Mouse (Mus musculus): ENCODE measurements around the gene Agap1.

Agap1 gene

DNA sequence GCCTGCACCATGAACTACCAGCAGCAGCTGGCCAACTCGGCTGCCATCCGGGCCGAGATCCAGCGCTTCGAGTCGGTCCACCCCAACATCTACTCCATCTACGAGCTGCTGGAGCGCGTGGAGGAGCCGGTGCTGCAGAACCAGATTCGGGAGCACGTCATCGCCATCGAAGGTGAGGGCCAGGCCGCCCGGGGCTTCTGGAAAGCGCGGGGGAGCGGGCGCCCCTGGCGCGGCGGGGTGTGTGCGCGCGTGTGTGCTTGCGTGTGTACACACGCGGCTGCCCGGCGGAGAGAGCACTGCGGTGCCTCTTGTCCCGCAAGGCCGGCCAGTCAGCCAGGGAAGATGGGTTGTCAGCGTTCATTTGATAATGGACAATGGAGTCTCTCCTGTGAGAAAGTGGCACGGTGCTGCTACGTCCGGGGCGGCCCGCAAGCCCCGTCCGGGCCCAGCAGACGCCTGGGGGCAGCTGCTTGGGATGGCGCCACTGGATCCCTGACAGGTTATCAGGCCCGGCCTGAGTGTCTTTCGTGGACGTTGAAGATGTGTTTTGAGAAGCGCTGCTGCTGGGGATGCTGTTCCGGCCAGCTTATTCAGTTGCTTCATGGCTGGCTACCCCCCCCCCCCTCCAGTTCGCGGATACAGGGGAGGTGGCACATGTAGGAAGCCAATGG lies 950 bp downstream of the Agap1 start:
- in situ Hi-C loops (cut with MboI; ENCODE audit: low pct_unique_long_range_greater_than_20kb in 1 of 2, low sequenced_read_pairs in 2 of 2, unreplicated experiment in 1 of 2), result no loop called here

DNA sequence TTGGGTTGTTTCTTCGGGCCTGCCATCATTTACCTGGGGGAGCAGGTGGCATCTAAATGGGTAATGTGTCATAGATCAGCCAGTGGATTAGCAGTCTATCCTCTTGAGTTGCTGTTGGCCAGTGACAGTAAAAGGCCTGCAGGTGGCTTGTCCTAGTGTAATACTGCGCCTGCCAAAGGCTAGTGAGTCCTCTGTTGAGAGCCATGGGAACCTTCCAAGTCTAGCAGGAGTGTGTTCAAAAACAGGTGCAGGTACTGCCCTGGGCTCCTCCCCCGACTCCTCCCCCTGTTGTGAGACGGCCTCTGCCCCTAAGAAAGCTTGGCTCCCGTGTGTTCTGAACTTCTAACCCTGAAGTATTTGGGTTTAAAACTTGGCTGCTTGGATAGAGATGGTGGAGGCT lies 1.9 kb downstream of the Agap1 start:
- in situ Hi-C loops (cut with MboI; ENCODE audit: low pct_unique_long_range_greater_than_20kb in 1 of 2, low sequenced_read_pairs in 2 of 2, unreplicated experiment in 1 of 2), result no loop called here

DNA sequence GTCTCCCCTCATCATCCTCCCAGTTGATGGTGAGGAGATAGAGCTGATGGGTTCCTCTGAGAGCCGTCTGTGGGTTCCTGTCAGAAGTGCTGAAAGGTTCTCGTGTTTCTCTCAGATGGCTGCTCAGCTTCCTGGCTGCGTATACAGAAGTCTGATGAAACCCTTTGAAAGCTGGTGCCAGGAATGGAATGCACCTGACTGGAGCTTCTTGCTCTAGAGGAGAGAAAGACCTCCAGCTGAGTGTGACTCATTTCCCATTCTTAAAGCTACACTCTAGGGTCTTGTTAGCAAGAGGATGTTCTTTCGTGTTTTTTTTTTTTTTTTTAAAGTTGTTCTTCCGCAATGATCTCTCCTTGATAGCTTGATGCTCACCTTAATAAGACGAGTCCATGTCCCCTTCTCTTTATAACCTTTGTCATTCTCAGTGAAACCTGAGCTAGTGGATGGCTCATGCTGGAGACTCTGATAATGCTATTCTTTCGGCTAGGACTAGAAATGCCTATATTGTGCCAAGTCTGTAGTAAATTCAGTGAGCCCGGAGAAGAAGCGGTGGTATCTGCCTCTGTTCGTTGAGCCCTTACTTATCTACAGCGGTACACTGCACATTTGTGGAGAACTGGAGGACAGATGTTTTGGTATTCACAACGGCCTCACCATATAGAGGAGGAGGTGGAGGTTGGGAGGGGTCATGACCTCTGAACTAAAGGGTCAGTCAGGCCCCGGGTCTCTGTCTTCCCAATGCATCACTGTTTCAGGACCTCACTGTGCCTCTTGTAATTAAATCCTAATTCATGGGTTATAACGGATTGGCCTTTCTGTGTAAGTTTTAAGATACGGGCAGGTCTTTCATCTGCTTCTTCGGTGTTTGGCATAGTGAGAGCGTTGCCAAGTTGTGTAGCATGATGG lies 2.8 kb downstream of the Agap1 start:
- in situ Hi-C loops (cut with MboI; ENCODE audit: low pct_unique_long_range_greater_than_20kb in 1 of 2, low sequenced_read_pairs in 2 of 2, unreplicated experiment in 1 of 2), result no loop called here

DNA sequence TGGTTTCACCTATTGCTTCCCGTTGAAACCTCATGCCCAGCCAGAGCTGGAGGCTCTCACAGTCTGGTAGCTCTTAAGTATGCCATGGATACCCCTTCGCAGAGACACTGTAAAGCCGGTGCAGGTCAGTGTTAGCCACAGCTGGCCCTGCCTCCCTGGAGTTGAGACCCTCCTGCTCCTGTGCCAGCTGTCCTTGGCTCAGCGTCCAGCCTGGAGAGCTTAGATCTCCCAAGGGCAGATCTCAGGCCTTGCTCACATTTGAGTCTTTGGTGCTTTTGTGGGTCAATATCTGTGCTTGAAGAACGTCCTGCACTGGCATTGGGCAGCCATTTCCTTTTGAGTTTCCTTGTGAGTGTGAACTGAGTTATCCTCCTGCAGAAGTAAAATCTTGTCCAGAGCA lies 7.3 kb downstream of the Agap1 start:
- in situ Hi-C loops (cut with MboI; ENCODE audit: low pct_unique_long_range_greater_than_20kb in 1 of 2, low sequenced_read_pairs in 2 of 2, unreplicated experiment in 1 of 2), result no loop called here

DNA sequence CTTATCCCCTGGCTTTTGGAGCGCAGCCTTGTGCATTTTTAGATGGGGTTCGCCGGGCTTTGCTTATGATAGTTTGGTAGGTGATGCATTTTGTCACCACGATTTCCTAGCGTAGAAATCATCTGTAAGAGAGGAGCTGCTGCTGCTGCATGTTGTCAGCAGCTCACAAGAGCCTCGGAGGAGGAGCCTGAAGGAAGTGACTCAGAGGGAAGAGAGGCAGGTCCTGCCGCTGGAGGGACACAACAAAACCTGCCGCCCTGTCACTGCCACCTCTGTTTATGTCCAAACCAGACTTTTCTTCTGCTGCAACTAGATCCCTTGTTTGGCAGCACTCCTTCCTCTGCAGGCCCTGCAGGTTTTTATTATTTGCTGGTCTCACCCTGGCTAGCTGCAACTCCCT lies 8.5 kb downstream of the Agap1 start:
- in situ Hi-C loops (cut with MboI; ENCODE audit: low pct_unique_long_range_greater_than_20kb in 1 of 2, low sequenced_read_pairs in 2 of 2, unreplicated experiment in 1 of 2), result no loop called here

DNA sequence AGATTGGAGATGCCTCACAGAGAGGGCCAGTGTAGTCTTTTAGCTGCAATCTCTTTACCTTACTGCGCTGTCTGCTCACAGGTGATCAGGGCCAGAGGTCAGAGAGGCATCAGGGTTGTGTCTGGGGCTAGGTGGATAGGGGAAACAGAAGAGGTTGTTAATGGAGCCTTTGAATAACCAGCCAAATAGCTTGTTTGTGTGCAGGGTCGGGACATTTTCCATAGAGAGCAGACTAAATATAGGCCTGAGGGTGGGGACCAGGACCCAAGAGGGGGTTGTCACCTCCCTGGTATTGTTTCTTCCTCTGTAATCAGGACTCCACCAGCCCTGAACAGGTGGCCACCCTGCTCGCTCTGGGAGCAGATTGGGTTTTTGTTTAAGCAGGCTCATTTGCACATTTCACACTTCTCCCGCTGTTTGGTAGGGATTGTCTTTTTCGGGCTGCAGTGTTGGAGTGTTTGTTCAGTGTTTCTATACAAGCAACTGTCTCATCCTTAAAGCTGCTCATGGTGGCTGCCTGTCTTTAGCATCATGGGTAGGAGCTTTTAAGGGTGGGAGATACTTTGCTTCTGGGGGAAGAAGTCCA lies 10.9 kb downstream of the Agap1 start:
- in situ Hi-C loops (cut with MboI; ENCODE audit: low pct_unique_long_range_greater_than_20kb in 1 of 2, low sequenced_read_pairs in 2 of 2, unreplicated experiment in 1 of 2), result no loop called here

DNA sequence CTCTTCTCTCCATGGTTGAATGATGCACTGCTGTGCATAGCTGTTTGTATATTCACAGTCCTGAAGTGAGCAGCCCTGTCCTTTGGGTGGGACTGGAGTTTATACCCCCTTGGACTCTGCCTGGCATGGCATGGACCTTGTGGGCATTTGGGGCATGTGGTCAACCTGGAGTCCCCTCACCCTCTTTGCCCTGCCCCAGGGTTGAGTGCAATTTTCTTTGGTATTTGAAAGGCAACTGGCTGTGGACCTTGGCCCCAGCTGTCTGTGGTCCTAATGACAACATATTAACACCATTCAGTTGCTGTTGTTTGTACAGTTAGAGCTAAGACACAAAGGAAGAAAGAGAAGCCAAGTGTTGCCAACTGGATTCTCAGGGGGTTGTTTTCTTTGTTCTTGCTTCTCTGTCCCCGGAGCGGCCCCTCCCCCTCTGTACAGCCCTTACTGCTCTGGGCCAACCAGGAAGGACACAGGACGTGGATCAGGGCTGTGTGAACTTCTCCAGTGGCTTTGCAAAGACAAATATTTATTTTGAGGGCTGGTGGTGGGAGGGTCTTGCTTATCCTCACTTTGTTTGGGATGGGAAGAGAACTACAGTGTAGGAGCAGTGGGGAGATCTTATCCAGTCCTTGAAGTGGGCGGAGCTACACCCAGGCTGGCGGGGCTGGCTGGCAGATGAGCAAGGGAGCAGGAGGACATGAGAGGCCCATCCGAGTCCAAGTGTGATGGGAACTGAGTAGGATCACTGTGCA lies 12.9 kb downstream of the Agap1 start:
- in situ Hi-C loops (cut with MboI; ENCODE audit: low pct_unique_long_range_greater_than_20kb in 1 of 2, low sequenced_read_pairs in 2 of 2, unreplicated experiment in 1 of 2), result no loop called here

DNA sequence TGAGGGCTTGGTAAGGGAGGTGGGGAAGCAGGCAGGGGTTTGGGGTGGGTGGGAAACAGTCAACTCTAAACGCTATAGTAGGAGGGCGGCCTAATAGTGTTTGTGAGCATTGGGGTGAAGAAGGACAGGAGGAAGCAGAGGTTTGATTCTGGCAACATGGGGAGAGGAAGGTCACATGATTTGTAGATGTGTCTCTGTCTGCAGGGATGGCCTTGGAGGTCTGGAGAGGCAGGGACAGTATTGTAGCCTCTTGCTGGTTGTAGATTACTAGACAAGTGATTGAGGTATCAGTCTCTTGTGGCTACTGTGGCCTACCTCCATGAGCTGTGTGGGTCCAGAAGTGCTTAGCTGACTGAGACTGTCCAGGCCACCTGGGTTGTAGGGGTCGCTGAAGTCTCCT lies 13.5 kb downstream of the Agap1 start:
- in situ Hi-C loops (cut with MboI; ENCODE audit: low pct_unique_long_range_greater_than_20kb in 1 of 2, low sequenced_read_pairs in 2 of 2, unreplicated experiment in 1 of 2), result no loop called here

DNA sequence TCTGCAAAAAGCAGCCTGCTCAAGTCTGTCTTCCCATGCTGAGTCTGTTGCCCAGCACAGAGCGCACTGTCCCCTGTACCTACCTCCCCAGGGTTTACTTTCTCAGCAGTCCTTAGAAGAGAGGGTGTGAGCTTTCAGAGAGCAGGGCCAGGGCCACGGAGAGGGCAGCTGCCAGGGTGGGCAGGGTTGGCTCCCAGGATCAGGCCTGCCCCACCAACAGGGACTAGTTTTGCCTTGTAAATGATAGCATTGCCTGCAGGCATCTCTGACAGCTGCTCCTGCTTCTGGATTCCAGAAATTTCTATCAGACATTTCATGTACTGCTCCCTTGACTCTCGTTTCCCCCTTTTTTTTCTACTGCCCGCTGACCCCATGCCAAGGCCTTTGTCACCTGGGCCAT lies 16.8 kb downstream of the Agap1 start:
- in situ Hi-C loops (cut with MboI; ENCODE audit: low pct_unique_long_range_greater_than_20kb in 1 of 2, low sequenced_read_pairs in 2 of 2, unreplicated experiment in 1 of 2), result no loop called here

DNA sequence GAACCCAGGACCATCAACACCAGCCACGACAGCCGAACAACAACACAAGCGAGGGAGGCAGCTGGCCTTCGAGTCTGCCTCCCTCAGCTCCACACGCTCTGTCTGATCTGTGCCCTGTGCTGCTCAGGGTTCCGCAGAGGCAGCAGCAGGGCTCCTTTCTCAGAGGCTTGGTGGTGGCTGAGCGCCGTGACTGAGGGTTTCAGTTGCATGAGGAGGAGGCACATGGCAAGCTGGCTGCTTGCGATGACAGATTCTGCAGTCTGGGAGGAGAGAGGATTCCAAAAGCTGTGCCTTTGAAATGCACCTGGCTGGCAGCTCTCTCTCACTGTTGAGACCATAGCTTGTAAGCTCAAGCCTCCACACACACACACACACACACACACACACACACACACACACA lies 17.3 kb downstream of the Agap1 start:
- in situ Hi-C loops (cut with MboI; ENCODE audit: low pct_unique_long_range_greater_than_20kb in 1 of 2, low sequenced_read_pairs in 2 of 2, unreplicated experiment in 1 of 2), result no loop called here

DNA sequence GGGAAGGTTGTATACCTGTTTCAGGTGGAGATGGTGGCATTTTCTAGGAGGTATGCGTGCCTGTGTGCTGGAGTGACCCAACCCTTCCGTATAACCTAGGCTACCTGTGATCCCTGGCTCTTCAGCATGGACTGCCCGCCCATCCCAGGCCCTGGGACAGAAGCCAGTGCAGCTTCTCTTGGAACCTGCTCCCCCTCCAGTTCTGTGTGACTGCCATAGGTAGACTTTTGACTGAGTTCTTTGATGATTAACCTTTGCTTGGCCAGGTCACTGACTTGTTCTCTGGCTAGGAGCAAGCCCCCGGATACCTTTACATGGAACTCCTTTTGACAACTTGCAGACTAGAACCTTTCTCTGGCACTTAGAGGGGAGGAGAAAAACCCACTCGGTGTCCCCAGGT lies 19.3 kb downstream of the Agap1 start:
- in situ Hi-C loops (cut with MboI; ENCODE audit: low pct_unique_long_range_greater_than_20kb in 1 of 2, low sequenced_read_pairs in 2 of 2, unreplicated experiment in 1 of 2), result no loop called here

DNA sequence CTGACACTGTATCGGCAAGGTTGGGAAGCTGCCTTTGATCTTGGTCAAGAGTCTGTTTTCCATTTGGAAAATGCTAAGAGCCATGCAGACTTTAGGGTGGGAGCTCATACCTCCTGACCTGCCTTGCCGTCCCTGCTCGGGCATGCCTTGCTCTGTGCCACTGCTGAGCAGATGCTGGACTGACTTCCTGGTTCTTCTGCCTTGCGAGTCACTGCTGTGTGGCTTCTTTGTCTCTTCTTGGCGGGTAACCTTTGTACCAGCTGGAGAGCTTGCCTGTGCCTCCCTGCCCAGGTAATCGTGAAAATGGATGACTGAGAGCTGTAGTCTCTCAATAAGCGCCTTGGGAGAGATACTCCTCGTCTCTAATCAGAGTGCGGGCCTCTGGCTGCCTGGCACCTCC lies 20.2 kb downstream of the Agap1 start:
- in situ Hi-C loops (cut with MboI; ENCODE audit: low pct_unique_long_range_greater_than_20kb in 1 of 2, low sequenced_read_pairs in 2 of 2, unreplicated experiment in 1 of 2), result no loop called here

DNA sequence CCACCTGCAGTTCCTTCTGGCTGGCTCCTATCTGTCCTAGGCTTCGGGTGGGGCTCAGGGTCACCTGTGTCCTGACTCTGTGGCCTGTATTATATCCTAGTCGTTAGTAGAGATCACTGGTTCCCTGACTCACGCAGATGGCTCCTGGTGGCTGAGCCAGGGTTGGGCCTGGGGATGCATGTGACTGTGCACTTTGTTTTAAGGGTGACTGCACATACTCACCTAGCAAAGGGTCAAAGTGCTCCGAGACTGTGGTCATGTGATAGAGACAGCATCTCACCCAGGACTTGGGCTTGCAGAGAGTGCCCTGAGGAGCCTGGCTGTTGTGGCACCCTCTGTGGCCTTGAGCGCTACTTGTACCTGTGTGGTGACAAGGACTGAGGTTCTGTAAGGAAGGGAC lies 22.4 kb downstream of the Agap1 start:
- in situ Hi-C loops (cut with MboI; ENCODE audit: low pct_unique_long_range_greater_than_20kb in 1 of 2, low sequenced_read_pairs in 2 of 2, unreplicated experiment in 1 of 2), result no loop called here

DNA sequence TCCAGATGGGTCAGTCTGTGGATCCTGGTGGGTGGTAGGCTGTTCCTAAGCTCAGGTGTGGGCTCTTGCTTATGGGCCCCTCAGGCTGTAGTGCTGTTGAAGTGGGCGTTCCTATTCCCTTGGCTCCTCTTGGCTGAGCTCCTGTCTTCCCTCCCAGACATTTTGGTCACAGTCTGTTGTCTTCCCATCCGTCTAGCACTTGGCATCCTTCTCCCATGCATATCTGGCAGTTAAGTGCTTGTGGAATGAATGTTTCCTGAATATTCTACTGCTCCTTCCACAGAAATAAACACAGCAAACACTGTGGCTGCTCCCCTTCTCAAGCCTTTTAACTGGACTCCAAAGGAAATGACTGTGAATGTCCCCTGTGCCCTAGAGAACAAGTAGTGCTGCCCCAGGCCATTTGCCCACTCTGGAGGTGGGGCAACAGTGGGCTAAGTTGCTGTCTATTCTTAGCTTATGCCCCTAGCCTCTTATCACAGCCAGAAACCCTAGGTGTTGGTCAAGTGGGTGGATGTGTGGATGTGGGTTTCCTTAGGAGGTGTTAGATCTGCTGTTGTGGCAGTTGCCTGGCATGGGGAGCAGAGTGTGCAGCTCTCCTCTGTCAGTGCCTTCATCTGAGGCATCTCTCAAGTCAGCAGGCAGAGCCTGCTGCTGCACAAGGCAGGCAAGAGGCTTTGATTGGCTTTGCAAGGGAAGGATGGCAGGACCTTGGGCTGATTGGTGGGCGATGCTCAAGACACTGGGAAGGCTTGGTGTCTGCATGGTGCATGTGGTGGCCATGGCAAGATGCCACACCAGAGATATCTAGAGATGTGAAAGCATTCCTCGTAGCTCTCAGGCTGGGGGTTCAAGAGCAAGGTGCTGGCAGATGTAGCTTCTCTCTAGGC lies 24.2 kb downstream of the Agap1 start:
- in situ Hi-C loops (cut with MboI; ENCODE audit: low pct_unique_long_range_greater_than_20kb in 1 of 2, low sequenced_read_pairs in 2 of 2, unreplicated experiment in 1 of 2), result no loop called here

DNA sequence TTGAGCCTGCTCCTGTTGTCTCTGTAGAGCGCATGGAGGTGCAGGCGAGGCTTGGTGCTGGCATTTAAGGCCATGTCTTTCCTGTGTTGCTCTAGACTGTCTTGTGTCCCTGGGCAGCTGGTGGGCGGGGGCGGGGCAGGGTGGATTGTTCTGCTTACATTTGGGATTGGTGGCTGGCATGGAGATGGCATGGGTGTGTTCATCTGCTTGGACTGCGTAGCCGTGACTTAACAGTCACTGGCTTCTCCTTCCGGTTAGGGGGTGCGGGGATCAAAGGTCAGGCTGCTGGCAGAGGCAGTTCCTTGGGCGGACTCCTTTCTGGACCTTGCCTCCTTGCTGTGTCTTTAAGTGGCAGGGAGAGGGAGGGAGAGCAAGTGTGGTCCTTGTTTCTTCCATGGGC lies 26.5 kb downstream of the Agap1 start:
- in situ Hi-C loops (cut with MboI; ENCODE audit: low pct_unique_long_range_greater_than_20kb in 1 of 2, low sequenced_read_pairs in 2 of 2, unreplicated experiment in 1 of 2), result no loop called here

DNA sequence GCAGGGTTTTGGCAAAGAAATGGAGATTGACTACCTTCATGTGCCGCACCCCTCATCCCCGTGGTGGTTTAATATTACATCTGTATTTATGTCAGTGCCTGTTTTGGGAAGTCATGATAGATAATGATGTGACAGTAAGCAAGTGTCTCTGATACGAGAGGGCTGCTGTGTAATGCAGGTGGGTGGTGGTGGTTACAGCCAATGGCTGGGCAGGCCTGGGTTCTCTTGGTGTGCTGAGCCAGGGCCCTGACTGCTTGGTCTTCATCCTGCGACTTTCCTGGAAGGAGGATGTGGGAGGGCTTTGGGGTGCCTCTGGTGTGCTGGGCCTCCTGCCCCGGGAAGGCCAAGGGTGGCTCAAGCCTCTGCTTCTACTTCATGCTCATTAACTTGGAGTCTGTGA lies 28.2 kb downstream of the Agap1 start:
- in situ Hi-C loops (cut with MboI; ENCODE audit: low pct_unique_long_range_greater_than_20kb in 1 of 2, low sequenced_read_pairs in 2 of 2, unreplicated experiment in 1 of 2), result no loop called here

DNA sequence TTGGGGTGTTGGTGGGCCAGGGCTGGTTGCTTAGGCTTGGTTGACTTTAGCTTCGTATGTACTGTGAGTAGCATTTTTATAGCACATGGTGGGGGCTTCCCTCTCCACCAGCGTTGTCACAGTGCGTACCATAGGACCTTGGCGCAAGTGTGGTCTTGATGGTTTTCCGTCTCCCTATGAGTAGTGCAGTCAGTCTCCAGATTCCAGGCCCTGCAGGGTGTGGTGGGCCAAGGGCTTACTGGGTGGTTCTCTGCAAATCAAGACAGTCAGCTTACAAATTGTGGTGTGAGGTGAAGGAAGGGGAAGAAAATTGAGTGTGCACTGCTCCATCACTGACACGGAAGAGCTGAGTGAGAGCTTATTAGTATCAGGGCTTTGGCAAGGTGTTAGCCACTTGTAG lies 32.3 kb downstream of the Agap1 start:
- in situ Hi-C loops (cut with MboI; ENCODE audit: low pct_unique_long_range_greater_than_20kb in 1 of 2, low sequenced_read_pairs in 2 of 2, unreplicated experiment in 1 of 2), result no loop called here

All from mouse embryonic stem cell (cell line).